In genomic region chr17:44500306-44500899, GRCm38 (mm10) we compare ENCODE assay signal across 12 mouse cellular contexts.
A peak's percentile ranks its signal among the peaks of the same experiment; 100 is the strongest.
DNase-seq lines count a peak whose midpoint lies in the region; ATAC-seq and TF ChIP-seq lines count a peak whose summit lies in the region.
"Had no signal": no experiment of that assay in that cellular context is flagged by ENCODE, and none has a peak within 500 bp of the region (broad histone marks: within the 10 kb centered on the region; RNA-seq: fewer than 3 reads in every experiment).

No protein-coding gene starts in this region.

- peaks cover 11% of the 10 kb centered on the region; the same call in 1 of the 2 replicates for H3K4me1 ChIP-seq in embryonic fibroblast, embryonic 13.5 days (ENCODE audit: control insufficient read depth, insufficient read depth, low read length)
- H3K4me1 ChIP-seq: heart, embryonic 15.5 days had no signal

- DNase-seq in layer of hippocampus, postnatal 10 days (ENCODE audit: low spot score in 2 of 2) = peak; percentile 18 to 45
- no peak for DNase-seq in layer of hippocampus, adult 9-11 months
- DNase-seq in adipocyte (ENCODE audit: low spot score) = peak; percentile 55
- peak; percentile 2 for DNase-seq in lung, postnatal 25 days (ENCODE audit: low spot score)
- DNase-seq in spleen, postnatal 4 days (ENCODE audit: low spot score in 2 of 2) = no peak
- DNase-seq: cerebellum, adult 11-12 months; thymus, postnatal 36 days had no signal

- no peak overlapping the region for H3K4me3 ChIP-seq in embryonic fibroblast, embryonic 13.5 days (ENCODE audit: insufficient read depth, low read length)
- H3K4me3 ChIP-seq: erythroblast, embryonic 14.5 days; heart, embryonic 15.5 days had no signal

- peak overlapping the region; percentile 98 for H3K27ac ChIP-seq in embryonic fibroblast, embryonic 13.5 days (ENCODE audit: insufficient read depth, low read length)
- H3K27ac ChIP-seq: heart, embryonic 15.5 days; macrophage had no signal

- ATAC-seq in erythroblast, adult 5-6 weeks (replicated peaks; ENCODE audit: low FRiP score, poor library complexity, severe bottlenecking) = no peak

- no peak for TF ChIP-seq CTCF in embryonic fibroblast, embryonic 13.5 days (IDR thresholded peaks at IDR 0.05; ENCODE audit: borderline replicate concordance, insufficient read depth, low read length)

- TF ChIP-seq POLR2A in embryonic fibroblast, embryonic 13.5 days (IDR thresholded peaks at IDR 0.05; ENCODE audit: low read depth, low read length) = no peak

Comparison
In these comparisons a context has a peak if more than half of its experiments do, and no peak if none do; other contexts are left out.
1. DNase-seq: peak in layer of hippocampus, postnatal 10 days (2 of 2), adipocyte (single experiment) and lung, postnatal 25 days (single experiment); none in layer of hippocampus, adult 9-11 months (single experiment) and spleen, postnatal 4 days (0 of 2).